Mouse (Mus musculus) bone marrow macrophage, adult 2 months (primary cell): ENCODE measurements around the gene Wdr66. TPM values are rescaled to one million over a fixed set of nuclear protein-coding genes. Genes with fewer than 3 reads are reported as not detected.
"Not testable (repeated sequence)": the region's sequence is repeated elsewhere in the genome, so short reads cannot be mapped to it uniquely, and the experiment has no call there.

Source experiments
- H3K27ac ChIP-seq: 2 replicates; pipeline ENCODE4 v1.5.1; 2012; ENCODE audit warnings: low read depth, low read length; ENCODE audit not compliant: insufficient read depth
- H3K4me1 ChIP-seq: 2 replicates; pipeline ENCODE4 v1.6.1; 2012; ENCODE audit warnings: low read length; ENCODE audit not compliant: control insufficient read depth, insufficient read depth
- H3K4me3 ChIP-seq: 2 replicates; pipeline ENCODE4 v1.5.1; 2012; ENCODE audit warnings: mild to moderate bottlenecking, low read length, moderate library complexity; ENCODE audit not compliant: insufficient read depth
- CTCF ChIP-seq: IDR thresholded peaks from 2 replicates; pipeline ENCODE4 v1.5.1; 2012; ENCODE audit warnings: low read depth, mild to moderate bottlenecking, low read length, moderate library complexity
- POLR2A ChIP-seq: IDR thresholded peaks from 2 replicates; pipeline ENCODE4 v1.6.1; 2012; ENCODE audit warnings: mild to moderate bottlenecking, low read depth, low read length, borderline replicate concordance
- polyA plus RNA-seq: library from polyadenylated mRNA; stranded (reverse); fragments of >200 nt; gene quantifications from 2 replicates; pipeline ENCODE4 v1.2.4, GENCODE M21; 2012; ENCODE audit not compliant: missing spikeins, insufficient read depth, insufficient read length

Wdr66 gene
- polyA plus RNA-seq, result 0.32 and 0.79 TPM in 2 replicates

- TF ChIP-seq CTCF, result peak; percentile 59; the same call in 1 of the 2 replicates
- TF ChIP-seq POLR2A, result no peak
- peaks cover 6% of the 10 kb centered on the region; the same call in 1 of the 2 replicates for H3K4me1 ChIP-seq
- no peak within 1 kb of the TSS for H3K4me3 ChIP-seq
- no peak within 1 kb of the TSS for H3K27ac ChIP-seq
These were observed at the start of gene Wdr66 for GRCm38 (mm10) chr5:123251834-123252233. Gene Wdr66 (plus strand): TSS chr5:123252102.

DNA sequence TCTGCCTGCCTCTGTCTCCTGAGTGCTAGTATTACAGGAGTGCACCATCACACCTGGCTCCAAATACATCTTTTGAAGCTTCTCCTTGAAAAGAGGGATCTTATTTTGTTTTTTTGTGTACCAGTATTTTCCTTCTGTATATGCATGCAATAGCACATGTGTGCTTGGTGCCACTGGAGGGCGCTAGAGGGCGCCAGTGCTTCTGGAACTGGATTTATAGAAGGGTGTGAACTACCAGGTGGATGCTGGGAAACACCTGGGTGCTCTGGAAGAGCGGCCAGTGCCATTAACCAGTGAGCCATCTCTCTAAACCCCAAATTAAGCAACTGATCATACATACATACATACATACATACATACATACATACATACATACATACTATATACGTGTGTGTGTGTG lies 49.1 kb upstream of the Wdr66 start:
- not testable (repeated sequence) for H3K4me3 ChIP-seq, H3K4me1 ChIP-seq, H3K27ac ChIP-seq

- not testable (repeated sequence) for H3K4me1 ChIP-seq, H3K4me3 ChIP-seq, H3K27ac ChIP-seq
These were observed 48.3 kb upstream of the Wdr66 start for GRCm38 (mm10) chr5:123203591-123203990.

GRCm38 (mm10) chr5:123222346-123223050 lies 29.4 kb upstream of the Wdr66 start:
- H3K4me3 ChIP-seq, H3K4me1 ChIP-seq, H3K27ac ChIP-seq: not testable (repeated sequence)

- no peak overlapping the region for H3K4me3 ChIP-seq
- no peak for TF ChIP-seq POLR2A
- no peak for TF ChIP-seq CTCF
- H3K4me1 ChIP-seq, result peaks cover 6% of the 10 kb centered on the region
- no peak overlapping the region for H3K27ac ChIP-seq
These were observed 28.9 kb upstream of the Wdr66 start for GRCm38 (mm10) chr5:123223051-123223410.

DNA sequence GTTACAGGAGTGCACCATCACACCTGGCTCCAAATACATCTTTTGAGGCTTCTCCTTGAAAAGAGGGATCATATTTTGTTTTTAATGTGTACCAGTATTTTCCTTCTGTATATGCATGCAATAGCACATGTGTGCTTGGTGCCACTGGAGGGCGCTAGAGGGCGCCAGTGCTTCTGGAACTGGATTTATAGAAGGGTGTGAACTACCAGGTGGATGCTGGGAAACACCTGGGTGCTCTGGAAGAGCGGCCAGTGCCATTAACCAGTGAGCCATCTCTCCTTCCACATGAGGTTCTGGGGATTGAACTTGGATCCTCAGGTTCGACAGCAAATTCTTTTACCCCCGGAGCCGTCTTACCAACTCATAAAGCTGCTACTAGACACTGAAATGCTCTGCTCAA lies 28.0 kb upstream of the Wdr66 start:
- not testable (repeated sequence) for H3K4me1 ChIP-seq, H3K4me3 ChIP-seq, H3K27ac ChIP-seq

DNA sequence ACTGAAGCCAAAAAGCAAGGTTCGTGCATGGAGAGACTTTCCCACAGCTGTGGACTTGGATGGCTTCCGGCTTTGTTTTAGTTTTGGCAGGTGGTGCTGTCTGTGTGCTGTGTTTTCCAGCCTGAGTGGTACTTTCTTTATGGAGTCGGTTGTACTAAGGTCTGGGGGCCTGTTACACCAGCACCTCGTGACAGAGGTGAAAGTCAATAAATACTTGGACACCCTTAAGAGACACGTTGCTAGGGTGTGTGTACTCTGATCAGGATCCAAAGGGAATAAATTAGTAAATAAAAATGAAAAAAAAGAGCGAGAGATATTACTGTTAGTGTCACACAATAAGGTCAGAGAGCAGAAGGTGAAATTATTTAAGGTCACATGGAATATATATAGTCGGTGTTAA lies 25.1 kb upstream of the Wdr66 start:
- Histone ChIP-seq H3K4me3 (no peak overlapping the region), H3K27ac (no peak overlapping the region), H3K4me1 (peaks cover 13% of the 10 kb centered on the region)
- TF ChIP-seq CTCF, result no peak
- no peak for TF ChIP-seq POLR2A

DNA sequence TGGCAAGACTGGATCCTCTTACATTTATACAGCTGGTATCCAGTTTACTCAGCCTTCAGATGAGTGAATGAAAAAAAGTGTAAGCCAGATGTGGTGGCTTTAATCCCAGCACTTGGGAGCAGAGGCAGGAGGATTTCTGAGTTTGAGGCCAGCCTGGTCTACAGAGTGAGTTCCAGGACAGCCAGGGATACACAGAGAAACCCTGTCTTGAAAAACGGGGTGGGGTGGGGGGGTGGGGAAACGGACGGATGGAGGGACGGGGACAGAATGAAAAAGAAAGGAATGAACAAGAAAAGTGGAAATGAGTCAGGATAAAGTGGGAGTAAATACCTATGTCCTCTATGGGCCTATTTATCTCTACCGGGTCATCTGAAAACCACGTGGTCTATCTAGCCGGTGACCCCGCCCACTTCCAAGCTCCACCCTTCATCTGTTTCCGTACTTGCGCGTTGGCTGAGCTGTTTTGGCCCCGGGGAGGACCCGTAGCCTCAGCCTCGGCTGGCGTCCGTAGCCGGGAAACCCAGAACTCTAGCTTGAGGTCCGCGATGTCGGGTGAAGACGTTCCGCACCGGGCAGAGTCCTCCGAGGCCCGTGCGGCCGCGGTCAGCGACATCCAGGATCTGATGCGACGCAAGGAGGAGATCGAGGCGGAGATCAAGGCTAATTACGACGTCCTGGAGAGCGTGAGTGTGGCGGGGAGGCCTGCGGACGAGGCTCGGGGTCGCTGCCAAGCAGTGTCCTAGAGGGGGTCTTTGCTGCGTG lies 24.0 kb upstream of the Wdr66 start:
- TF ChIP-seq POLR2A (no peak), CTCF (no peak)
- Histone ChIP-seq H3K27ac (no peak overlapping the region), H3K4me3 (peak overlapping the region; percentile 94), H3K4me1 (peaks cover 13% of the 10 kb centered on the region)

DNA sequence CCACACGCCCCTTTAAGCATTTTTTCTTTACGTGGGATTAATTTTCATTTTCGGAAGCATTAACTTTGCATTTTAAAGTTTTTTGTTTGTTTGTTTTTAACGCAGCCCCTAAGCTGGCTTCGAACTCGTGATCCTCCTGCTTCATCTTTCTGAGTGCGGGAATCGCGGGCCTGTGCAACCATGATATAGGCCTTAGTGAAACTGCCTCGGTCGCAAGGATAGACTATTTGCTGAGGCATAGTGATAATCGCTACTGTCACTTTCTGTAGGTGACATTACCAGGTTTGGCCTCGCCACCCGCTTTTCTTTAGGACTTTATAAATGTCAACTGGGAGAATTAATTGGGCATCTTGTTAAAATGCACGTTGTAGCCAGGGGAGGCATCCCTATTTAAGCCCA lies 23.4 kb upstream of the Wdr66 start:
- TF ChIP-seq CTCF, result no peak
- TF ChIP-seq POLR2A, result no peak
- peaks cover 10% of the 10 kb centered on the region; the same call in 1 of the 2 replicates for H3K4me1 ChIP-seq
- no peak overlapping the region for H3K27ac ChIP-seq
- H3K4me3 ChIP-seq, result peak overlapping the region; percentile 94

DNA sequence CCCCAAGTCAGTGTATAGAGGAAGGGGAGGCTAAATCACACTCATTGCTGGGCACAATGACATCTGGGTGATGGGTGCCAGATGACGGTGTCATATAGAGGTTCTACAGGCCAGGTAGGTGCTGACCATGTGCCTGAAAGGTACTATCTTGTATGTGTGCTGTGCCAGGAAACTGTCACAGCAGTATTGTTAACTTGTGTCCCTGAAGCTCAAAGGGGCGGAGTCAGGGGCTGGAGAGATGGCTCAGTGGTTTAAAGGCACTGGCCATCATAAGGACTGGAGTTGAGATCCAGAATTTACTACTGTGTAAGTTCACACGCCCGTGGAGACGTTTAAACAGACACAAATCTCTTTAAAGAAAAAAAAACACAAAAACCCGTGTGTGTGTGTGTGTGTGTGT lies 22.6 kb upstream of the Wdr66 start:
- Histone ChIP-seq H3K4me3 (peak overlapping the region; percentile 27), H3K27ac (no peak overlapping the region), H3K4me1 (peaks cover 10% of the 10 kb centered on the region; the same call in 1 of the 2 replicates)
- no peak for TF ChIP-seq POLR2A
- no peak for TF ChIP-seq CTCF
